Mouse (Mus musculus): Measurements from ENCODE around the gene Tepsin. TPM values are rescaled to one million over a fixed set of nuclear protein-coding genes. Genes with fewer than 3 reads are reported as not detected.

Gene Tepsin
- total RNA-seq, 2 experiments from 2014 or later: 17.2 to 18.0 TPM

Small RNA genes within 50 kb of the gene (microRNA-seq; reads per million reads assigned to microRNA genes)
- gene Gm25948: 0 reads per million in 2 experiments

Other genes starting within 250 kb of the Tepsin start
- gene Chmp6, start 185.3 kb downstream of the Tepsin start, total RNA-seq (2021): 10 to 100 TPM; 37.1 to 39.1 TPM
- 100 to 1,000 TPM; 148 TPM for gene Baiap2, start 156.0 kb downstream of the Tepsin start, total RNA-seq (2021)
- gene Aatk, start 51.6 kb downstream of the Tepsin start, total RNA-seq (2021): 100 to 1,000 TPM; 193 to 202 TPM
- 10 to 100 TPM; 43.9 to 44.9 TPM for gene Cep131, start 11.9 kb downstream of the Tepsin start, total RNA-seq (2021)
- gene Ndufaf8, start 197 bp upstream of the Tepsin start, total RNA-seq (2021): 10 to 100 TPM; 34.9 to 38.0 TPM
- gene Slc38a10, start 52.6 kb upstream of the Tepsin start, total RNA-seq (2021): 10 to 100 TPM; 94.1 to 94.8 TPM
- gene Bahcc1, start 134.2 kb upstream of the Tepsin start, total RNA-seq (2021): 10 to 100 TPM; 20.3 to 20.7 TPM
- 1,000 to 10,000 TPM; 1,835 to 1,925 TPM for gene Actg1, start 249.8 kb upstream of the Tepsin start, total RNA-seq (2021)

All from layer of hippocampus, postnatal 14 days (tissue).